ENCODE assay signal across 13 mouse cellular contexts in the genomic region with DNA sequence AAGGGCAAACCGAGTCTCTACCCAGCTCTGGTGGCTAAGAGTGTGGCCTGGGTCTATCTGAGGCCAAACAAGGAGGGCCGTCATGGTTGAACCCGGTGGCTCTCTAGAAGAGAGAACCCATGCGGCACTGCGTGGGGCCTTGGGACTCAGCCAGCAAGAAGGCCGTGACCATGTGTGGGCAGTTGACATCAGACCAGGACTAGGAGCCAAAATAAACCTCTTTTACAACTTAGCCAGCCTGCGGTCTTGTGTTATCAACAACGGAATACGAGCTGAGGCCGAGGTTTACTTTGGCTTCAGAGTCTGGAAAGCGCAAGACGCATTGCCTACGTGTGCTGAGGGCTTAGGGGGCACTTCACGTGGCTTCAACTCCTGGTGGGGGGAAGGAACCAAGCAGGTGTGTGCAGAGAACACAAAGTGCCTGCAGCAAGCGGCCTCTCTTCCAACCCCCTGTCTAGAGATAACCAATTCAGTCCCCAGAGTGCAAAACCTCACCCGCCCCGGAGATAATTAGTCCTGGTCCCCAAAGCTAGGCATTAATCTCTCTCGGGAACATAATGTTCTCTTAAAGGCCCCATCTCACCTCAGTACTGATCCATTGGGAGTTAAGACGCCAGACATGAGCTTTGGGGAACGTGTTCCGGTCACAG. TPM values are rescaled to one million over a fixed set of nuclear protein-coding genes. Genes with fewer than 3 reads are reported as not detected.
DNase-seq lines count a peak whose midpoint lies in the region; ATAC-seq and TF ChIP-seq lines count a peak whose summit lies in the region.
"Had no signal": no experiment of that assay in that cellular context is flagged by ENCODE, and none has a peak within 500 bp of the region (broad histone marks: within the 10 kb centered on the region; RNA-seq: fewer than 3 reads in every experiment).

No protein-coding gene starts in this region.

- H3K9me3 ChIP-seq in forebrain, postnatal 0 days (ENCODE audit: low read length), result no peaks in the 10 kb centered on the region; the same call in 1 of the 2 replicates
- H3K9me3 ChIP-seq: embryonic facial prominence, embryonic 15.5 days had no signal

- intact Hi-C loops in heart, postnatal 14 days (cut with DNase I), result loop anchor here (5.0 kb wide), 1 partner anchor 45 kb away; a partner anchor contains a TSS

- H3K9ac ChIP-seq in forebrain, postnatal 0 days, result no peak overlapping the region
- H3K9ac ChIP-seq: embryonic facial prominence, embryonic 15.5 days; neural tube, embryonic 13.5 days had no signal

- TF ChIP-seq CTCF in forebrain, postnatal 0 days (IDR thresholded peaks at IDR 0.05; ENCODE audit: low read depth), result no peak

- DNase-seq in heart, adult 11 months, result peak; percentile 96
- no peak for DNase-seq in heart, postnatal 14 days
- peak; percentile 60 for DNase-seq in adrenal gland, postnatal 14 days
- peak; percentile 69 for DNase-seq in kidney, postnatal 10 days
- DNase-seq in lung, postnatal 36 days, result peak; percentile 75
- no peak for DNase-seq in forebrain, postnatal 0 days
- no peak for DNase-seq in layer of hippocampus, adult 11-12 months (ENCODE audit: low spot score)
- DNase-seq in thymus, postnatal 36 days, result no peak
- DNase-seq: B cell, adult 2 months; gastrocnemius, postnatal 14 days had no signal

- no peaks in the 10 kb centered on the region for H3K27me3 ChIP-seq in forebrain, postnatal 0 days (ENCODE audit: insufficient read depth, low read length)
- H3K27me3 ChIP-seq: embryonic facial prominence, embryonic 15.5 days; neural tube, embryonic 13.5 days had no signal

- no peak overlapping the region for H3K4me3 ChIP-seq in forebrain, postnatal 0 days (ENCODE audit: low read depth, low read length)
- H3K4me3 ChIP-seq: embryonic facial prominence, embryonic 15.5 days; neural tube, embryonic 13.5 days had no signal

- no peak overlapping the region for H3K27ac ChIP-seq in forebrain, postnatal 0 days (ENCODE audit: low read depth, low read length)
- H3K27ac ChIP-seq: embryonic facial prominence, embryonic 15.5 days; neural tube, embryonic 13.5 days had no signal

- WGBS in forebrain, postnatal 0 days, result 84% methylated on average over 21 of the region's 21 CpGs

- H3K4me2 ChIP-seq in forebrain, postnatal 0 days (ENCODE audit: low read depth), result no peak overlapping the region
- H3K4me2 ChIP-seq: embryonic facial prominence, embryonic 15.5 days; neural tube, embryonic 13.5 days had no signal

- ATAC-seq in forebrain, postnatal 0 days, result no peak
- ATAC-seq: inflammation-experienced regulatory T-cells, adult 6 months had no signal

- no peaks in the 10 kb centered on the region for H3K4me1 ChIP-seq in forebrain, postnatal 0 days (ENCODE audit: insufficient read depth)

- no peaks in the 10 kb centered on the region for H3K36me3 ChIP-seq in forebrain, postnatal 0 days (ENCODE audit: insufficient read depth)
- H3K36me3 ChIP-seq: embryonic facial prominence, embryonic 15.5 days; neural tube, embryonic 13.5 days had no signal

RNA-seq across cellular contexts. Expression of a gene that starts 45.9 kb away (rescaled TPM):
- 1 to 10 TPM; 1.6 TPM for total RNA-seq in heart, postnatal 14 days (2021)
- 10.0 and 11.9 TPM in 2 replicates for total RNA-seq in adrenal gland, postnatal 14 days (2021)
- total RNA-seq in forebrain, postnatal 0 days (2014; rRNA removed), result 0.92 and 1.7 TPM in 2 replicates
- 0.29 and 0.53 TPM in 2 replicates for polyA plus RNA-seq in forebrain, postnatal 0 days (2015; fragmentation: Nextera tagmentation; extraction: Ambion mirVana)
- polyA plus RNA-seq: inflammation-experienced regulatory T-cells, adult 6 months had no signal

Comparison
In these comparisons a context has a peak if more than half of its experiments do, and no peak if none do; other contexts are left out.
1. DNase-seq: peak in heart, adult 11 months (single experiment), adrenal gland, postnatal 14 days (single experiment), kidney, postnatal 10 days (single experiment) and lung, postnatal 36 days (single experiment); none in heart, postnatal 14 days (0 of 2), forebrain, postnatal 0 days (single experiment), layer of hippocampus, adult 11-12 months (single experiment) and thymus, postnatal 36 days (0 of 2).